Mouse (Mus musculus) ES-E14 (cell line): Measurements from ENCODE around the gene Sdccag8. TPM values are rescaled to one million over a fixed set of nuclear protein-coding genes. Genes with fewer than 3 reads are reported as not detected.

ENCODE experiments used
- DNase-seq: peaks from one replicate; pipeline ENCODE4 v3.0.0-alpha.2; 2013; ENCODE audit warnings: low read depth, low spot score
- H3K27ac ChIP-seq: 2 replicates; pipeline ENCODE4 v1.5.1; 2012; ENCODE audit warnings: low read depth, mild to moderate bottlenecking, low read length, moderate library complexity, mixed read lengths; ENCODE audit not compliant: poor library complexity, insufficient read depth, severe bottlenecking
- H3K36me3 ChIP-seq: 2 replicates; pipeline ENCODE4 v1.6.1; 2012; ENCODE audit warnings: mild to moderate bottlenecking, low read length, moderate library complexity, mixed read lengths; ENCODE audit not compliant: control insufficient read depth, poor library complexity, insufficient read depth, severe bottlenecking
- H3K4me1 ChIP-seq, 2 experiments: fragments of 150-350 bp in 1 of 2; sonication (generic) in 1 of 2; 2 replicates each; pipeline ENCODE4 v1.6.1; 2012; ENCODE audit warnings: low read length in 2 of 2, mild to moderate bottlenecking in 1 of 2, mixed read lengths in 1 of 2; ENCODE audit not compliant: control insufficient read depth in 2 of 2, insufficient read depth in 2 of 2, poor library complexity in 1 of 2
- H3K4me3 ChIP-seq, 2 experiments: fragments of 150-350 bp in 1 of 2; sonication (generic) in 1 of 2; 2 replicates each; pipeline ENCODE4 v1.5.1; 2012; ENCODE audit warnings: low read length in 2 of 2, low read depth in 1 of 2, mild to moderate bottlenecking in 1 of 2, mixed read lengths in 1 of 2; ENCODE audit not compliant: insufficient read depth in 1 of 2, poor library complexity in 1 of 2, severe bottlenecking in 1 of 2
- H3K9ac ChIP-seq: 2 replicates; pipeline ENCODE4 v1.6.1; 2012; ENCODE audit warnings: low read depth, mild to moderate bottlenecking, low read length, mixed read lengths; ENCODE audit not compliant: poor library complexity, insufficient read depth, severe bottlenecking
- H3K9me3 ChIP-seq: fragments of 150-350 bp; sonication (generic); 2 replicates; pipeline ENCODE4 v1.6.1; 2012; ENCODE audit warnings: low read depth, mild to moderate bottlenecking, low read length; ENCODE audit not compliant: control insufficient read depth, insufficient read depth
- CHD2 ChIP-seq: IDR thresholded peaks from 2 replicates; pipeline ENCODE4 v1.6.1; 2014; ENCODE audit warnings: mild to moderate bottlenecking, low read depth, low read length, inconsistent platforms
- HCFC1 ChIP-seq: IDR thresholded peaks from 2 replicates; pipeline ENCODE4 v1.6.1; 2012; ENCODE audit warnings: low read length, inconsistent platforms, borderline replicate concordance; ENCODE audit not compliant: insufficient read depth
- MAFK ChIP-seq: IDR thresholded peaks from 2 replicates; pipeline ENCODE4 v1.6.1; 2014; ENCODE audit warnings: mild to moderate bottlenecking, low read depth, low read length, inconsistent platforms; ENCODE audit not compliant: insufficient read depth
- ZC3H11A ChIP-seq: IDR thresholded peaks from 2 replicates; pipeline ENCODE4 v1.6.1; 2012; ENCODE audit warnings: low read depth, mild to moderate bottlenecking, inconsistent platforms, low read length, borderline replicate concordance
- ZNF384 ChIP-seq: IDR thresholded peaks from 2 replicates; pipeline ENCODE4 v1.6.1; 2012; ENCODE audit warnings: low read depth, low read length, inconsistent platforms
- in situ Hi-C, 2 experiments: fragments of 600-800 bp; cut with MboI; formaldehyde crosslinking; loops; one replicate each; pipeline ENCODE4 v1.15.1; 2025; ENCODE audit warnings: low sequenced_read_pairs in 2 of 2, inconsistent platforms in 1 of 2; ENCODE audit not compliant: unreplicated experiment in 2 of 2
- total RNA-seq: library from RNA; depleted of rRNA; stranded (reverse); fragments of 300-350 nt; gene quantifications from 2 replicates; pipeline ENCODE4 v1.2.3, GENCODE M21; 2012

The Sdccag8 gene
- total RNA-seq, 1 experiment, result 5.0 TPM

GRCm38 (mm10) chr1:177029032-177029431 is 214.6 kb downstream of the Sdccag8 start:
- Histone ChIP-seq H3K4me1 (no peaks in the 10 kb centered on the region), H3K9ac (no peak overlapping the region), H3K27ac (no peak overlapping the region), H3K4me3 (no peak overlapping the region), H3K36me3 (peaks cover 2% of the 10 kb centered on the region; the same call in 1 of the 2 replicates), H3K9me3 (no peaks in the 10 kb centered on the region)
- in situ Hi-C loops, result no loop called here
- no peak for TF ChIP-seq ZC3H11A
- TF ChIP-seq CHD2, result no peak
- no peak for TF ChIP-seq HCFC1
- no peak for TF ChIP-seq MAFK
- no peak for TF ChIP-seq ZNF384
- DNase-seq, result no peak

DNA sequence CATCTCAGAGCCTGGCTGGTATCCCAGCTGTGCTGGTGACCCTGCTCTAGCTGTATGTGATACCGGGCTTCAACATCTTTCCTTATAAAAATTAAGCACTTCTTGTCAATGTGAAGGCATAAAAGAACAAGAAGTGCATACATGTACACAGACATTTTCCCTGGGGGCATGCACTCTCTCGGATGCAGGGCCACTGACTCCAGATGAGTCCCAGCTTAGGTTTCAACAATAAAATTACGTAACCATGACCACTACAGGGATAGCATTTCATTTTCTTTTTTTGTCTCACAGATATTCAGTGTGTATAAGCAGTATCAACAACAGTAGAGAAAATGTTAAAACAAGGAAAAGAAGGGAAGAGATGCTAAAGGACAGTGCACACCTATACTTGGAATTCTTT is 216.2 kb downstream of the Sdccag8 start:
- no peak overlapping the region for H3K4me3 ChIP-seq
- H3K27ac ChIP-seq, result no peak overlapping the region
- TF ChIP-seq MAFK, result no peak
- no peak for TF ChIP-seq HCFC1
- TF ChIP-seq CHD2, result no peak
- no peak for TF ChIP-seq ZC3H11A
- no peak for TF ChIP-seq ZNF384
- DNase-seq, result no peak
- in situ Hi-C loops, result no loop called here
- no peak overlapping the region for H3K9ac ChIP-seq
- no peaks in the 10 kb centered on the region for H3K4me1 ChIP-seq
- H3K36me3 ChIP-seq, result no peaks in the 10 kb centered on the region
- no peaks in the 10 kb centered on the region for H3K9me3 ChIP-seq

GRCm38 (mm10) chr1:177031196-177031595 is 216.7 kb downstream of the Sdccag8 start:
- no peak for DNase-seq
- Histone ChIP-seq H3K27ac (no peak overlapping the region), H3K4me3 (no peak overlapping the region), H3K4me1 (no peaks in the 10 kb centered on the region), H3K9me3 (no peaks in the 10 kb centered on the region), H3K9ac (no peak overlapping the region), H3K36me3 (no peaks in the 10 kb centered on the region)
- TF ChIP-seq ZC3H11A (no peak), MAFK (no peak)
- in situ Hi-C loops, result no loop called here

- in situ Hi-C loops, result no loop called here
- no peak overlapping the region for H3K4me3 ChIP-seq
- no peaks in the 10 kb centered on the region for H3K4me1 ChIP-seq
- H3K9ac ChIP-seq, result no peak overlapping the region
- H3K36me3 ChIP-seq, result no peaks in the 10 kb centered on the region
- no peak overlapping the region for H3K27ac ChIP-seq
- TF ChIP-seq MAFK (no peak), ZNF384 (no peak), ZC3H11A (no peak)
- no peaks in the 10 kb centered on the region for H3K9me3 ChIP-seq
- no peak for DNase-seq
These were observed 217.8 kb downstream of the Sdccag8 start for GRCm38 (mm10) chr1:177032233-177032632.

DNA sequence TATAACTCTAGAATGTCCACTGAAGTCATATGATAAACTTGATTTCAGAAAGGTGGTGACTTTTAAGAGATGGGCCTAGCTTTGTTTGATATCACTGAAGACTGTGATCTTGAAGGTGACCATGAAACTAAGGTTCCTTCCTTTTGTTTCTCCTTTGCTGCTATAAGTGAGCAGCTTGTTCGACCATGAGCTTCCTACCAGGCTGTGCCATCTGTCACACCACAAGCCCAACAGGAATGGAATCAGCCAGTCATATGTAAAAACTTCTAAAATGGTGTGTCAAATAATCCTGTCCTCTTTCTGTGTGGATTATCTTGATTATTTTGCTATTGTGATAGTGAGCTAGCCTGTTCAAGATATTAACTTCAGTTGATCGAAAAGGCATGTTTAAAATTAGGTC is 221.0 kb downstream of the Sdccag8 start:
- Histone ChIP-seq H3K27ac (no peak overlapping the region), H3K9me3 (no peaks in the 10 kb centered on the region), H3K36me3 (no peaks in the 10 kb centered on the region), H3K4me3 (no peak overlapping the region), H3K9ac (no peak overlapping the region), H3K4me1 (no peaks in the 10 kb centered on the region)
- TF ChIP-seq HCFC1 (no peak), CHD2 (no peak), ZC3H11A (no peak), ZNF384 (no peak), MAFK (no peak)
- in situ Hi-C loops, result no loop called here
- DNase-seq, result no peak
